Mouse (Mus musculus) testis, adult 2 months (tissue): ENCODE data around the gene Irf8.

ENCODE experiments used
- CTCF ChIP-seq: fragments of 200-500 bp; IDR thresholded peaks from 2 replicates; pipeline ENCODE4 v1.5.1; 2012; ENCODE audit warnings: low read depth, mild to moderate bottlenecking, inconsistent platforms, low read length, moderate library complexity; ENCODE audit not compliant: control insufficient read depth, insufficient read depth, insufficient replicate concordance
- POLR2A ChIP-seq: fragments of 200-500 bp; IDR thresholded peaks from 2 replicates; pipeline ENCODE4 v1.6.1; 2012; ENCODE audit warnings: low read depth, mild to moderate bottlenecking, inconsistent platforms, low read length, moderate library complexity; ENCODE audit not compliant: control insufficient read depth

GRCm38 (mm10) chr8:120731582-120731981 lies 4.6 kb upstream of the Irf8 start:
- TF ChIP-seq CTCF (no peak), POLR2A (no peak)
